Mouse (Mus musculus) natural killer cell, adult 2 months (primary cell): ENCODE data around the gene 2310022A10Rik.

Experiments used
- DNase-seq, 2 experiments: peaks; one replicate each; pipeline ENCODE4 v3.0.0; 2022; ENCODE audit warnings: low spot score in 2 of 2

2310022A10Rik gene

GRCm38 (mm10) chr7:27590566-27591213 lies 37.7 kb downstream of the 2310022A10Rik start:
- DNase-seq, result peak in 1 of 2 experiments; percentile 29

- DNase-seq, result peak; percentile 90 to 92
Observed at GRCm38 (mm10) chr7:27591266-27592216, 38.5 kb downstream of the 2310022A10Rik start, which contains the start of gene Akt2. TSS of gene Akt2 (plus strand) at chr7:27591552.

- DNase-seq, result peak; percentile 60 to 69
Observed at GRCm38 (mm10) chr7:27592217-27592929, 39.3 kb downstream of the 2310022A10Rik start.

GRCm38 (mm10) chr7:27592934-27593645 lies 40.1 kb downstream of the 2310022A10Rik start:
- DNase-seq, result no peak

GRCm38 (mm10) chr7:27596586-27597503 lies 43.8 kb downstream of the 2310022A10Rik start:
- no peak for DNase-seq

- DNase-seq, result no peak
Observed at GRCm38 (mm10) chr7:27598053-27598452, 45.0 kb downstream of the 2310022A10Rik start.

GRCm38 (mm10) chr7:27601628-27602027 lies 48.6 kb downstream of the 2310022A10Rik start:
- DNase-seq, result no peak

- no peak for DNase-seq
Observed at GRCm38 (mm10) chr7:27602161-27602560, 49.1 kb downstream of the 2310022A10Rik start.

- DNase-seq, result no peak
Observed at GRCm38 (mm10) chr7:27602835-27603234, 49.8 kb downstream of the 2310022A10Rik start.

GRCm38 (mm10) chr7:27604661-27605348 lies 51.8 kb downstream of the 2310022A10Rik start:
- no peak for DNase-seq

- no peak for DNase-seq
Observed at GRCm38 (mm10) chr7:27605499-27606285, 52.7 kb downstream of the 2310022A10Rik start.

- DNase-seq, result no peak
Observed at GRCm38 (mm10) chr7:27606481-27607254, 53.6 kb downstream of the 2310022A10Rik start.

- DNase-seq, result no peak
Observed at GRCm38 (mm10) chr7:27607580-27607979, 54.5 kb downstream of the 2310022A10Rik start.

GRCm38 (mm10) chr7:27608130-27608529 lies 55.1 kb downstream of the 2310022A10Rik start:
- no peak for DNase-seq

- no peak for DNase-seq
Observed at GRCm38 (mm10) chr7:27609285-27609684, 56.3 kb downstream of the 2310022A10Rik start.

- no peak for DNase-seq
Observed at GRCm38 (mm10) chr7:27609688-27610087, 56.7 kb downstream of the 2310022A10Rik start.

- DNase-seq, result no peak
Observed at GRCm38 (mm10) chr7:27610370-27610769, 57.3 kb downstream of the 2310022A10Rik start.

- no peak for DNase-seq
Observed at GRCm38 (mm10) chr7:27610871-27611270, 57.8 kb downstream of the 2310022A10Rik start.
